Mouse (Mus musculus) WW6 (cell line): ENCODE measurements around the gene Gm21767.
"Not testable (repeated sequence)": the region's sequence is repeated elsewhere in the genome, so short reads cannot be mapped to it uniquely, and the experiment has no call there.

ENCODE experiments used
- DNase-seq: peaks from one replicate; pipeline ENCODE4 v3.0.0-alpha.2; 2013; ENCODE audit warnings: low read depth, low spot score

Gm21767 gene

GRCm38 (mm10) chrY:13941438-13941837 lies at the start of gene Gm21767:
Gm21767 (plus strand) TSS chrY:13941738.
- DNase-seq: not testable (repeated sequence)
